Mouse (Mus musculus) spleen, postnatal 10 days (tissue): ENCODE data around the gene Pcdh19.
A peak's percentile ranks its signal among the peaks of the same experiment; 100 is the strongest.
"Not testable (repeated sequence)": the region's sequence is repeated elsewhere in the genome, so short reads cannot be mapped to it uniquely, and the experiment has no call there.

ENCODE experiments used
- DNase-seq, 2 experiments: peaks; one replicate each; pipeline ENCODE4 v3.0.0; 2021 to 2022; ENCODE audit warnings: low spot score in 2 of 2

The Pcdh19 gene

GRCm38 (mm10) chrX:133688840-133689239 is at the start of gene Pcdh19:
Pcdh19 (minus strand) TSS chrX:133688987.
- peak in 1 of 2 experiments; percentile 20 for DNase-seq

DNA sequence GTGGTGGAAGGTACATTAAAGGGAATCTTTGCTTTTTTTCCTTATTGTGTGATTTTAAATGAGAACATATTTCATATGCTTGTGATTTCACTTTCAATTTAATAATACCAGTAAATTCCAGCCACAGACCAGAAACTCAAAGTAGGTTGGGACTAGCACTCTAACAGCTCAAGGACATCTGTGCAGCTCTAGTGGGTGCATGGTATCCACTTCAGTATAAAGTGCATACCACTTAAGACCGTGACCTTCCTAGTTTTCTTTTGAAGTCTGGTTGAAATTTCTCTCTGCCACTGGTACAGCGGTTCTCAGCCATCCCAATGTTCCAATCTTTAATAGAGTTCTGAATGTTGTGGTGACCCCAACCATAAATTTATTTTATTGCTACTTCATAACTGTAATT is 47.1 kb upstream of the Pcdh19 start:
- DNase-seq, result no peak

DNA sequence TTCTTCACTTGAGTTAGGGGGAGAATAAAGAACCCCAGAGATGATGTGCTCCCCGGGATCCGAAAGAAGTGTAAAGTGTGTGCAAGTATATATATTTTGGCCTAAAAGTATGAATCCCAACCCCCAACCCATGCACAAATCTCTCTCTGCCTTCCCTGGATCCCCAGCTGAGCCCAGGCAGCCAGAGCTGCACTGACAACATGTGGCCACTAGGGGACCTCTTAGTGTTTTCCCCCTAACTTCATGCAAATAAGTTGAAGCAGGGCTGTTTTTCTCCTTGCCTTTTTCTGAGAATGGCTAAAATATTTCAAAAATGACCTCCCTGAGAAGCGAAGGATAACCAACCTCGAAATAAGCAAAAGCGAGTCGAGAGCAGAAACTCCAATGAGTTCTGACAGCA is 46.2 kb upstream of the Pcdh19 start:
- DNase-seq, result peak in 1 of 2 experiments; percentile 10

GRCm38 (mm10) chrX:133721517-133721916 is 32.7 kb upstream of the Pcdh19 start:
- DNase-seq, result no peak

- DNase-seq, result no peak
Observed at GRCm38 (mm10) chrX:133710621-133711020, 21.8 kb upstream of the Pcdh19 start.

- no peak for DNase-seq
Observed at GRCm38 (mm10) chrX:133702902-133703301, 14.1 kb upstream of the Pcdh19 start.

DNA sequence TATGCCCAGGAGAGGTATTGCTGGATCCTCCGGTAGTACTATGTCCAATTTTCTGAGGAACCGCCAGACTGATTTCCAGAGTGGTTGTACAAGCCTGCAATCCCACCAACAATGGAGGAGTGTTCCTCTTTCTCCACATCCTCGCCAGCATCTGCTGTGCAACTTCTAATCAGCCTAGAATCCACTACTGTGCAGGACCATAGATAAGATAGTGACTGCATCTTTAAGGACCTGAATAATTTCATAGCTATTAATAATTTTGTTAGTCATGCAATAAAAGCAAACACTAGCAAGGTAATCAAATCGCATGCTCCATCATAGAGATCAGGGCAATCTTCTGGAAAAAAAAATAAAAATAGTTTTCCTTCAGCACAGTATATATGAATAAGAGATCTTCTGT is 9.1 kb upstream of the Pcdh19 start:
- not testable (repeated sequence) for DNase-seq

DNA sequence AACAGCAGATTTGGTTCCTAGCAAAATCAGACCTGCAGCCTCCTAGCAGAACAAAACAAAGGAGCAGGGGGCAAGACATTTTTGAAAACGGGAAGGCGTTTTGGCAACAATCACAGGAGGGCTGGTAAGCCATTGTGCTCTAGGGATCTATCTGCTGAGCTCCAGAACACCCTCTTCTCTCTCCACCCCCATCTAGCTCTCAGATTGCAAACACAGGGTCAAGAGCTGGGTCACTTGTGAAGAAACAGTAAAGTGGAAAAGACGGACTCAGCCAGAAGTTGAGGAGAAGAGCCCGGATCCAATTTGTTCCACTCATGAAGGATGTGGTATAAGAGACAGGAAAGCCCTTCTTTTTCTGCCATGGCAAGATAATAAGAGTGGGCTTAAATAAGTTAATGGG is 7.7 kb upstream of the Pcdh19 start:
- DNase-seq, result no peak

GRCm38 (mm10) chrX:133693037-133693760 is 4.4 kb upstream of the Pcdh19 start:
- DNase-seq, result no peak

GRCm38 (mm10) chrX:133692392-133692790 is 3.6 kb upstream of the Pcdh19 start:
- no peak for DNase-seq

GRCm38 (mm10) chrX:133691581-133692391 is 3.0 kb upstream of the Pcdh19 start:
- DNase-seq, result peak in 1 of 2 experiments; percentile 27

GRCm38 (mm10) chrX:133690822-133691221 is 2.0 kb upstream of the Pcdh19 start:
- DNase-seq, result no peak

GRCm38 (mm10) chrX:133689576-133690250 is 926 bp upstream of the Pcdh19 start:
- DNase-seq, result no peak

- DNase-seq, result no peak
Observed at GRCm38 (mm10) chrX:133688156-133688555, 631 bp downstream of the Pcdh19 start.

DNA sequence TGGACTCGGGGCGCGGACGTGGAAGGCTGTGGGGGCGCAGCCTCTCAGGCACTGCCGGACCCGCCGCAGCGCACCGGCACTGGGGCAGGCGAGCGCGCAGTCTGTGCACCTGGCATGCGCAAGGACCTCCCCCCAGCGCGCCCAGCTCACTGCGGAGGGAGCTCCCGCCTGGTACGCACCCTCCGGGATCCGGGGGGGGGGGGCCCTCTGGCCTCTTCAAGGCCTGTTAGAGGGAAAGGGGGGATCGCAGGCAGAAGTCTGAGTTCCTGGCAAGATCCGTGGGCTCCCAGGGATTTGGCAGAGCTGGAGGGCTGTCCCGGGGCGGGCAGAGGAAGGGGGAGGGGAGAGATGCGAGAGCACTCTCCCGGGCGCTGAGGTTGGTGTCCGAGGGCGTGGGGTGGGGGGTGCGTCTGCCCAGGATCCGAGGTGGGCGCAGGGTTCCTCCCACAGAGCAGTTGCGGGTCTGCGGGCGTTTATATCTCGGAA is 1.1 kb downstream of the Pcdh19 start:
- DNase-seq, result no peak

DNA sequence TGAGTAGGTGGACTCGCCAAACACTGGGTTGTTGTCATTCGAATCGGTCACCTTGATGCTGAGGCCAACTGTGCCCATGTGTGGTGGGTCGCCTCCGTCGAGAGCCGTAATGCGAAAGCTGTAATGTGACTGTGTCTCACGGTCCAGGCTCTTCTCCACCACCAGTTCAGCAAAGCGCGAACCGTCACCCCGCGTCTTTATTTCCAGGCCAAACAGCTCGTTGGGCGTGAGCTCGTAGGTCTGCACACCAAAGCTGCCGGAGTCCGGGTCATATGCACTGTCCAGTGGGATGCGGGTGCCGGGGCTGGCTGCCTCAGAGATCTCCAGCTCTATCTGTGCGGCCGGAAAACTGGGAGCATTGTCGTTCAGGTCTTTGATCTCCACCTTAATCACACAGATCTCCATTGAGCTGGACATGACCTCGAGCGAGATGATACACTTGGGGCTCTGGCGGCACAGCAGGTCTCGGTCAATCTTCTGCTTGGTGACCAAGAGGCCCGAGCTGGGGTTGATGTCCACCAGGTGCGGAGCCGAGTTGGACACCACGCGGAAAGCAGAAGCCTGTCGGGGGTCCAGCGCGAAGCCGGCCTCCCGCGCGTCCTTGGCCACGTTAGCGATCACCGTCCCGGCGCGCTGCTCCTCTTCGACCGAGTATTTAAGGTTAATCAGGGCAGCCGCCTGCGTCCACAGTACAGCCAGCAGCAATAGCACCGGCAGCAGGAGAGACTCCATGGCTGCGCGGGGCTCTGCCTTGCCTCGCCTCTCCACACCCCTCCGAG is 2.1 kb downstream of the Pcdh19 start:
- no peak for DNase-seq

DNA sequence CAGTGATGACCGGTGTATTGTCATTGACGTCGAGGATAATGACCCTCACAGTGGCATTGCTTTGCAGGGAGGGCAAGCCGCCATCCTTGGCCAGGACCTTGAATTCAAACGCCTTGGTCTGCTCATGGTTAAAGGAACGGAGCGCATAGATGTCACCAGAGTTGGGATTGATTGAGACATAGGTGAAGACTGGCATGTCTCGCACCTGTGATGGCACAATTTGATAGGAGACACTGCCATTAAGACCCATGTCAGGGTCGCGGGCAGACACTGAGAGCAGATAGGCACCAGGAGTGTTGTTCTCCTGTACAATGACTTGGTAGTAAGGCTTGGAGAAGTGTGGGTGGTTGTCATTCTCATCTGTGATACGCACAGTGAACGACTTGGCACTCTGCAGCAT is 3.2 kb downstream of the Pcdh19 start:
- DNase-seq, result no peak

DNA sequence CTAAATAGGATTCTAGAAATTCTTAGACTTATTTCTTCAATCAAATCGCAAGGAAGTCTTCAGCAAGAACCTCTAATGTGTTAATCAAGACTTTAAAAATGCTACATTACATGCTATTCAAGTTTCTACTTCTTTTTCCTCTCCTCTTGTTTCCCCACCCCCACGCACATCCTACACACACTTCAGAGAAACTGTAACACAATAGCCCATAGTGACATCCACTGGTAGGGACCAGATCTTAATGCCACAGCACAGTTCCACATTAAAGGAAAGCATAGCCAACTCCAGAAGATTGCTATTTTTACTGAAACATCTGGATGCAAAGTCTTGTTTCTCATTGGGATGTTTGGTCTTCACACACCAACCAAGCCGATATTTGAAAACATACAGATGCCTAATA is 4.8 kb downstream of the Pcdh19 start:
- DNase-seq, result no peak

DNA sequence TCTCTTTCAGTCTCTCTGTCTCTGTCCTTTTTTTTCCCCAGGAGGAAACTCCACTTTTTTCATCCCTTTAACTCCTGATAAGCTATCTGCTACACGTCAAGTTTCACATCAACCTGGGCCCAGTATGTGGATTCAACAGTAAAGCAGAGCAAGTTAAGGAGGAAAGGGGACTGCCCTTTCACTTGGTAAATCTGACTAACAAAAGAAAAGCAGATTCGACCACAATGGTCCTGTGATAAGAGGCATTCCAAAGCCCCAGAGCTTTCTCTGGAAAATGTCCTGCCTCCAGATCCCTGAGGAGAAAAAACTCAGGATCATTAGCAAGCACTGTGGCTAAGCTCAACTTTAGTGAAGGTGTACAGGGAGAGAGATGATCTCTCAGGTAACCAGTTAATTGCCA is 13.7 kb downstream of the Pcdh19 start:
- no peak for DNase-seq

GRCm38 (mm10) chrX:133673796-133674195 is 15.0 kb downstream of the Pcdh19 start:
- DNase-seq, result no peak

DNA sequence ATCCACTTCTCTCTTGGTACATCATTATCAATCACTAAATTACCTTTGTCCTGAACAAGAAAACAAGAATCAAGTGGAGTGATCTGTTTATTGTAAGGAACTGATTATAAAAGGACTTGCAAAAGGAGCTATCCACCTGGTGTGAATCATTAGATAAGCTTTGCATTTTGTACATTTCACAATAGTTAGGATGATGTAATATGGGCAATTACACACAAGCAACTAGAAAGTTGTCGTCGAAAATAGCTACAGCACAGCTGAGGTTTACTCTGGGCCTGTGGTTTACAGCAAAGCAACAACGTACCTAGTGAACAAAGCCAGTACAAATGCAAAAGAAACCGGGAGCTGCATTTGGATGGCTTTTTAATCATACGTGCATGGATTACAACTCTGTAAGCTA is 28.7 kb downstream of the Pcdh19 start:
- no peak for DNase-seq
